Mouse (Mus musculus) megakaryocyte, adult 5-6 weeks (primary cell): ENCODE measurements at regions not wholly inside any gene's neighbourhood (a gene's known extent, or its start where the extent isn't known, plus 50 kb on each side); places are given as distances from the start of the nearest gene placed in this dataset.

ENCODE experiments used
- ATAC-seq: 2 replicates; pipeline ENCODE4 v1.8.0; 2016; ENCODE audit warnings: mild to moderate bottlenecking, inconsistent platforms; ENCODE audit not compliant: poor library complexity, severe bottlenecking

- no peak for ATAC-seq
Measured at GRCm38 (mm10) chr14:106052585-106053551, 53.1 kb upstream of the Trim52 start.
